In genomic region chr6:88826545-88826944, GRCm38 (mm10) we compare ENCODE assay signal across 7 mouse cellular contexts. TPM values are rescaled to one million over a fixed set of nuclear protein-coding genes. Genes with fewer than 3 reads are reported as not detected.
DNase-seq lines count a peak whose midpoint lies in the region; ATAC-seq and TF ChIP-seq lines count a peak whose summit lies in the region.

No protein-coding gene starts in this region.

- DNase-seq in thymus, adult 2 months = peak; percentile 30
- DNase-seq in thymus, adult 18-20 months = no peak
- DNase-seq in cerebellum, postnatal 25 days = peak; percentile 55 to 64
- DNase-seq in gastrocnemius, postnatal 36 days = peak; percentile 56 to 61
- DNase-seq in intestine, embryonic 14.5 days (ENCODE audit: low spot score) = peak; percentile 68
- peak; percentile 37 for DNase-seq in lung, adult 2 months
- peak; percentile 54 for DNase-seq in right cerebral cortex, postnatal 25 days

- no peak for TF ChIP-seq POLR2A in thymus, adult 2 months (IDR thresholded peaks at IDR 0.05; ENCODE audit: control insufficient read depth, extremely low read depth, insufficient read depth, low read length, poor library complexity)
- no peak for TF ChIP-seq POLR2A in lung, adult 2 months (IDR thresholded peaks at IDR 0.05; ENCODE audit: borderline replicate concordance, extremely low read depth, low read depth, low read length)

- no peak overlapping the region for H3K4me2 ChIP-seq in intestine, embryonic 14.5 days (ENCODE audit: low read length)

- 42% methylated on average over 6 of the region's 6 CpGs for WGBS in thymus, adult 2 months
- 35% methylated on average over 6 of the region's 6 CpGs for WGBS in intestine, embryonic 14.5 days
- WGBS in lung, adult 2 months = 41% methylated on average over 6 of the region's 6 CpGs

- H3K4me1 ChIP-seq in thymus, adult 2 months (replicated peaks; ENCODE audit: control insufficient read depth, insufficient read depth, low read length) = peaks cover 18% of the 10 kb centered on the region
- H3K4me1 ChIP-seq in intestine, embryonic 14.5 days (replicated peaks; ENCODE audit: control insufficient read depth, insufficient read depth, low read length) = peaks cover 11% of the 10 kb centered on the region
- peaks cover 3% of the 10 kb centered on the region; the same call in 1 of the 2 replicates for H3K4me1 ChIP-seq in lung, adult 2 months (ENCODE audit: control insufficient read depth, insufficient read depth, low read length)

- H3K27ac ChIP-seq in thymus, adult 2 months (ENCODE audit: control insufficient read depth, insufficient read depth, low read length) = no peak overlapping the region
- H3K27ac ChIP-seq in intestine, embryonic 14.5 days (ENCODE audit: low read depth) = 0 out of 2 replicates have a peak overlapping the region, but pooled peaks have one; percentile 27

- intact Hi-C loops in gastrocnemius, postnatal 36 days (cut with DNase I) = loop anchor here (5.0 kb wide), 2 partner anchors 99 to 269 kb away; no protein-coding TSS in a partner anchor

- H3K9me3 ChIP-seq in intestine, embryonic 14.5 days (ENCODE audit: control insufficient read depth, low read length) = no peaks in the 10 kb centered on the region

- 0 out of 2 replicates have a peak, but pooled peaks have one; percentile 12 for TF ChIP-seq CTCF in thymus, adult 2 months (IDR thresholded peaks at IDR 0.05; ENCODE audit: borderline replicate concordance, control insufficient read depth, extremely low read depth, insufficient read depth, low read length, poor library complexity)
- peak; percentile 54; the same call in 1 of the 2 replicates for TF ChIP-seq CTCF in lung, adult 2 months (IDR thresholded peaks at IDR 0.05; ENCODE audit: insufficient read depth, low read length)

- no peak overlapping the region for H3K4me3 ChIP-seq in thymus, adult 2 months (ENCODE audit: control insufficient read depth, insufficient read depth, low read length)
- H3K4me3 ChIP-seq in intestine, embryonic 14.5 days (ENCODE audit: low read depth, low read length) = no peak overlapping the region
- H3K4me3 ChIP-seq in lung, adult 2 months (replicated peaks; ENCODE audit: extremely low read depth, low read depth, low read length) = no peak overlapping the region

- H3K27me3 ChIP-seq in thymus, adult 2 months (ENCODE audit: control insufficient read depth, insufficient read depth, low read length) = no peaks in the 10 kb centered on the region
- H3K27me3 ChIP-seq in intestine, embryonic 14.5 days (replicated peaks; ENCODE audit: control insufficient read depth, insufficient read depth, low read length) = no peaks in the 10 kb centered on the region

- no peaks in the 10 kb centered on the region for H3K36me3 ChIP-seq in thymus, adult 2 months (ENCODE audit: control insufficient read depth, insufficient read depth, low read length)
- 0 out of 2 replicates have a peak, but pooled peaks cover 11% of the 10 kb centered on the region for H3K36me3 ChIP-seq in intestine, embryonic 14.5 days (ENCODE audit: control insufficient read depth, insufficient read depth, low read length)

- H3K9ac ChIP-seq in intestine, embryonic 14.5 days (ENCODE audit: low read length) = no peak overlapping the region

- ATAC-seq in intestine, embryonic 14.5 days (replicated peaks; ENCODE audit: low FRiP score, low TSS enrichment, low read depth) = peak; percentile 48

RNA-seq across cellular contexts. Expression of gene Abtb1, which starts 15.2 kb away (rescaled TPM):
- polyA plus RNA-seq in thymus, adult 2 months (2012; rRNA removed) = 204 and 239 TPM in 2 replicates
- total RNA-seq in gastrocnemius, postnatal 36 days (2021) = 10 to 100 TPM; 19.2 to 21.0 TPM
- 21.8 and 23.0 TPM in 2 replicates for polyA plus RNA-seq in intestine, embryonic 14.5 days (2014; fragmentation: Nextera tagmentation; extraction: Ambion mirVana)
- polyA plus RNA-seq in lung, adult 2 months (2012; rRNA removed) = 80.0 and 90.8 TPM in 2 replicates

RNA-seq across cellular contexts. Expression of gene Podxl2, which starts 48.3 kb away (rescaled TPM):
- 95.8 and 100.0 TPM in 2 replicates for polyA plus RNA-seq in thymus, adult 2 months (2012; rRNA removed)
- 10 to 100 TPM; 45.1 to 50.5 TPM for total RNA-seq in gastrocnemius, postnatal 36 days (2021)
- 68.0 and 71.4 TPM in 2 replicates for polyA plus RNA-seq in intestine, embryonic 14.5 days (2014; fragmentation: Nextera tagmentation; extraction: Ambion mirVana)
- polyA plus RNA-seq in lung, adult 2 months (2012; rRNA removed) = 35.8 and 51.4 TPM in 2 replicates

Comparison
In these comparisons a context has a peak if more than half of its experiments do, and no peak if none do; other contexts are left out.
1. DNase-seq: peak in thymus, adult 2 months (single experiment), cerebellum, postnatal 25 days (2 of 2), gastrocnemius, postnatal 36 days (2 of 2), intestine, embryonic 14.5 days (single experiment), lung, adult 2 months (single experiment) and right cerebral cortex, postnatal 25 days (single experiment); none in thymus, adult 18-20 months (0 of 2).